Mouse (Mus musculus) kidney, embryonic 14.5 days (tissue): ENCODE results near the gene Chml. TPM values are rescaled to one million over a fixed set of nuclear protein-coding genes. Genes with fewer than 3 reads are reported as not detected.

Experiments
- ATAC-seq: fragments of 200-750 bp; cut with Nextera tagmentation; 2 replicates; pipeline ENCODE4 v1.8.0; 2017; ENCODE audit warnings: moderate number of reproducible peaks, mild to moderate bottlenecking, moderate TSS enrichment, moderate library complexity; ENCODE audit not compliant: low FRiP score, low TSS enrichment
- H3K27ac ChIP-seq: fragments of 300-500 bp; sonication (generic); 2 replicates; pipeline ENCODE4 v1.5.1; 2014; ENCODE audit warnings: low read depth, mild to moderate bottlenecking, low read length, moderate library complexity, mixed read lengths
- H3K27me3 ChIP-seq: fragments of 300-500 bp; sonication (generic); 2 replicates; pipeline ENCODE4 v1.6.1; 2014; ENCODE audit warnings: mild to moderate bottlenecking, low read length; ENCODE audit not compliant: control insufficient read depth, insufficient read depth
- H3K36me3 ChIP-seq: fragments of 300-500 bp; sonication (generic); 2 replicates; pipeline ENCODE4 v1.6.1; 2014; ENCODE audit warnings: low read length, mixed read lengths; ENCODE audit not compliant: control insufficient read depth, insufficient read depth
- H3K4me1 ChIP-seq: fragments of 300-500 bp; sonication (generic); 2 replicates; pipeline ENCODE4 v1.6.1; 2014; ENCODE audit warnings: low read length, mixed read lengths; ENCODE audit not compliant: control insufficient read depth, insufficient read depth
- H3K4me2 ChIP-seq: fragments of 300-500 bp; sonication (generic); replicated peaks from 2 replicates; pipeline ENCODE4 v1.6.1; 2014; ENCODE audit warnings: low read depth, mild to moderate bottlenecking, low read length
- H3K4me3 ChIP-seq: fragments of 300-500 bp; sonication (generic); 2 replicates; pipeline ENCODE4 v1.5.1; 2014; ENCODE audit warnings: mild to moderate bottlenecking, low read length
- H3K9ac ChIP-seq: fragments of 300-500 bp; sonication (generic); 2 replicates; pipeline ENCODE4 v1.6.1; 2014; ENCODE audit warnings: low read depth, mild to moderate bottlenecking, low read length, moderate library complexity
- H3K9me3 ChIP-seq: fragments of 300-500 bp; sonication (generic); 2 replicates; pipeline ENCODE4 v1.6.1; 2016; ENCODE audit warnings: low read length; ENCODE audit not compliant: control insufficient read depth
- WGBS: fragments of 180-500 bp; shearing (Covaris S2); extraction: QIAGEN DNeasy Blood & Tissue Kit; methylation state at CpG from one replicate; pipeline ENCODE4 v1.1.7; 2014; 5-methylcytosine and 5-hydroxymethylcytosine counted together
- polyA plus RNA-seq: library from polyadenylated mRNA; unstranded; fragments of >200 nt; fragmentation: Nextera tagmentation; extraction: Ambion mirVana; gene quantifications from 2 replicates; pipeline ENCODE4 v1.2.1, GENCODE M21; 2014

The Chml gene
- polyA plus RNA-seq, 1 experiment from 2014 or later: 5.7 TPM

DNA sequence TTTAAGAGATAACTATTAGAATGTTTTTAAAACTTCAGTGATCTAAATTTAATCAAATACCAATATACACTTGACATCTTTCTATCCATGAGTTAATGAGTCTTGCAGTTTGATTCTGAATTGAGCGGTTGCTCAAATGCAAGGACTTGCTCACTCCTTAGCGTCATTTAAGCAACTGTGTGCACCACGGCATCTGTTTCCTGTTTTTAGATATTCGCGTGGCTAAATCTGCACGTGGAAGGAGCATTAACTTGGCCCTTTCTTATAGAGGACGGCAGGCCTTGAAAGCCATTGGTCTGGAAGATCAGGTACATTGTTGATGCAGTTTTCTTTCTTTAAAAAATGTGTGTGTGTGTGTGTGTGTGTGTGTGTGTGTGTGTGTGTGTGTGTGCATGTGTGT, 55.0 kb downstream of the Chml start:
- Histone ChIP-seq H3K9ac (no peak overlapping the region), H3K27me3 (no peaks in the 10 kb centered on the region), H3K27ac (no peak overlapping the region), H3K36me3 (no peaks in the 10 kb centered on the region), H3K4me2 (no peak overlapping the region), H3K4me3 (no peak overlapping the region), H3K4me1 (no peaks in the 10 kb centered on the region), H3K9me3 (no peaks in the 10 kb centered on the region)
- WGBS: 81% methylated on average over 7 of the region's 7 CpGs
- ATAC-seq: no peak

DNA sequence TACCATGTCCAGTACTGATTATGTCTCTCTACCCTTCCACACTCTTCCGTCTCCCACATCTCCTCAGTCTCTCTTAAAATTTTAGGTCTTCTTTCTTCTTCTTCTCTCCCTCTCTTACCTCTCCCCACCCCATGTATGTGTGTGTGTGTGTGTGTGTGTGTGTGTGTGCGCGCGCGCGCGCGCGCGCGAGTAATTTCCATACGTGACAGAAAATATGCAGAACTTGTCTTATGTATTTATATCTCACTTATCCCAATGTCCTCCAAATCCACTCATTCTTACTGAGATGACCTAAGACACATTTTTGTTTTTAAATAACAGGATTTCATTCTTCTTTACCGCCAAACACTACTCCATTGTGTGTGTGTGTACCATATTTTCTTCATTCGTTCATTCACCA, 60.2 kb downstream of the Chml start:
- ATAC-seq: no peak
- H3K27ac ChIP-seq: no peak overlapping the region
- no peak overlapping the region for H3K4me2 ChIP-seq
- H3K36me3 ChIP-seq: no peaks in the 10 kb centered on the region
- H3K9me3 ChIP-seq: no peaks in the 10 kb centered on the region
- no peak overlapping the region for H3K9ac ChIP-seq
- H3K4me3 ChIP-seq: no peak overlapping the region
- no peaks in the 10 kb centered on the region for H3K27me3 ChIP-seq
- no peaks in the 10 kb centered on the region for H3K4me1 ChIP-seq
- WGBS: 96% methylated on average over 14 of the region's 14 CpGs

Other genes starting within 250 kb of the Chml start
- gene Rgs7, start 200.4 kb downstream of the Chml start, polyA plus RNA-seq: 0.34 and 0.60 TPM in 2 replicates
- not detected in 2 replicates for gene Kmo, start 72.5 kb downstream of the Chml start, polyA plus RNA-seq
- gene Fh1, start 67.3 kb downstream of the Chml start, polyA plus RNA-seq: 116 and 140 TPM in 2 replicates
- 8.6 and 9.0 TPM in 2 replicates for gene Opn3, start 125 bp downstream of the Chml start, polyA plus RNA-seq
- gene Wdr64, start 5.7 kb upstream of the Chml start, polyA plus RNA-seq: not detected in 2 replicates
- gene Exo1, start 187.7 kb upstream of the Chml start, polyA plus RNA-seq: 76.1 and 103 TPM in 2 replicates
- gene Gm38100, start 227.4 kb upstream of the Chml start, polyA plus RNA-seq: not detected in 2 replicates